Mouse (Mus musculus): ENCODE data around the gene Ovol2. TPM values are rescaled to one million over a fixed set of nuclear protein-coding genes. Genes with fewer than 3 reads are reported as not detected.
A peak's percentile ranks its signal among the peaks of the same experiment; 100 is the strongest.

Gene Ovol2
- total and polyA plus RNA-seq, 3 experiments = not detected

DNA sequence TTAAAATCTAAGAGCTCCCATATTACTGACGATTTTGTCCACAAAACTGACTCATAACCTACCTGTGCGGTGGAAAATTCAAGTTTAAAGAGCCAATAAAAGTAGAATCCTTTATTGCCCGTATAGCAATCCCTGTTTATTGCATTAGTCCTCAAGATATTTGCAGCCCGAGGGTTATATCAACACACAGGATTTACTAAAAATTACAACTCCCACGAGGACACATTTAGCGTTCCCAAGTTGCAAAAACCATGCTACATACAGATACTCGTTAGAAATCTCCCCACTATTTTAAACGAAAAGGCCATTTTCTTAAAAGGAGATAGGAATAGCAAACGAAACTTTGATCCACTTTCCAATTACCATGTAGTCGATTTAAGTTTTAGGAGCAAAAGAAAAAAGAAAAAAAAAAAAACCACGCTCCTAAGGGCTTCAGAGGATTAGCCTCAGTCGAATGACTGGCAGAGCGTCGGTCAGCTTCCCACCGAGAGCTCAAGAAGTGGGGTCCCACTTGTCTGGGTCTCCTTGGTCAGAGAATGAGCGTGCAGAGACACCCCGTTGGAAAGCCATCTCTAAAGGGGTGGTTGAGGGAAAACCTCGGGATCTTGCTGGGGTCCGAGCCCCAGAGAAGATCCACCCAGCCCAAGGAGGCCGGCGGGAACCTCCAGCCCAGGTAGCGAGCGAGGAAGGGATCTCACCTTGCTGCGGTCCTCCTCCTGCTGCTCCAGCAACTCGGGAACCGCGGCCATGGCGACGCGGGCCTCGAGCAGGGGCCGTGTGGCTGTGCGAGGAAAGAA, 62.1 kb downstream of the Ovol2 start:
- Histone ChIP-seq H3K4me1 (ENCODE audit: control insufficient read depth in 1 of 2, insufficient read depth in 2 of 2) (peaks cover 2 to 29% of the 10 kb centered on the region in 2 experiments), H3K4me2 (ENCODE audit: insufficient read depth, low read depth, poor library complexity, severe bottlenecking) (no peak overlapping the region), H3K4me3 (replicated peaks in 1 of 3; ENCODE audit: low read depth in 2 of 3, low read length in 2 of 3, poor library complexity in 1 of 3) (peak overlapping the region; percentile 78 to 89 (median 83)), H3K36me3 (replicated peaks in 1 of 2; ENCODE audit: control insufficient read depth in 1 of 2, insufficient read depth in 1 of 2, low read length in 1 of 2) (peaks cover 3 to 46% of the 10 kb centered on the region in 2 experiments), H3K9me3 (replicated peaks; ENCODE audit: low read length) (no peaks in the 10 kb centered on the region), H3K27me3 (replicated peaks) (no peaks in the 10 kb centered on the region), H3K9ac (ENCODE audit: insufficient read depth, low read depth) (peak overlapping the region; percentile 97), H3K27ac (ENCODE audit: insufficient read depth, low read depth) (peak overlapping the region; percentile 82), H3K79me2 (replicated peaks; ENCODE audit: control insufficient read depth, extremely low read depth, insufficient read depth, poor library complexity, severe bottlenecking) (peaks cover 79% of the 10 kb centered on the region)
- TF ChIP-seq IRF4 (IDR thresholded peaks at IDR 0.05; ENCODE audit: low read depth, low read length) (no peak), TBP (conservative IDR thresholded peaks at IDR 0.05; ENCODE audit: low read depth, low read length) (0 out of 2 replicates have a peak, but pooled peaks have one; percentile 30), POLR2AphosphoS2 (IDR thresholded peaks at IDR 0.05; ENCODE audit: low read depth, low read length) (peak; percentile 2; the same call in 1 of the 2 replicates)
- dilution Hi-C loops (cut with MboI; ENCODE audit: extremely low pct_ligation_motif_present, extremely low pct_unique_long_range_greater_than_20kb, low sequenced_read_pairs) (no loop called here), in situ Hi-C loops (cut with MboI; ENCODE audit: low pct_ligation_motif_present, low pct_unique_long_range_greater_than_20kb, low sequenced_read_pairs) (no loop called here)
- DNase-seq (ENCODE audit: extremely low read depth) = no peak

DNA sequence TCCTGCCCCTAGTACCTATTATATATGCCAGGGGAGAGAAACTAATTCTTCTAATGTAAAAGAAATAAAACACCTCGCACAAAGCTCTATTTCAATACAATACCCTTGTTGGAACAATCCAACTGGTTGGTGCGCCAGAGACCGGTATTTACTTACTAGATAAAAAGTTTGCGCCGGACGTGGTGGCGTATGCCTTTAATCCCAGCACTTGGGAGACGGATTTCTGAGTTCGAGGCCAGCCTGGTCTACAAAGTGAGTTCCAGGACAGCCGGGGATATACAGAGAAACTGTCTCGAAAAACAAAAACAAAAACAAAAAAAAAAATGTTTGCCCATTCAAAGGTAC, 62.7 kb downstream of the Ovol2 start:
- TF ChIP-seq MAX (IDR thresholded peaks at IDR 0.05; ENCODE audit: low read length) (no peak), SIN3A (IDR thresholded peaks at IDR 0.05; ENCODE audit: low read length) (peak; percentile 30; the same call in 1 of the 2 replicates)
- H3K4me3 ChIP-seq (replicated peaks in 1 of 3; ENCODE audit: low read depth in 2 of 3, low read length in 2 of 3, poor library complexity in 1 of 3) = peak overlapping the region; percentile 78 to 89 (median 83)
- peaks cover 9 to 48% of the 10 kb centered on the region in 2 experiments for H3K36me3 ChIP-seq (replicated peaks in 1 of 2; ENCODE audit: control insufficient read depth in 1 of 2, insufficient read depth in 1 of 2, low read length in 1 of 2)
- peaks cover 85% of the 10 kb centered on the region for H3K79me2 ChIP-seq (replicated peaks; ENCODE audit: control insufficient read depth, extremely low read depth, insufficient read depth, poor library complexity, severe bottlenecking)
- H3K27ac ChIP-seq (ENCODE audit: insufficient read depth, low read depth) = no peak overlapping the region
- no peaks in the 10 kb centered on the region for H3K27me3 ChIP-seq (replicated peaks)
- no peaks in the 10 kb centered on the region for H3K9me3 ChIP-seq (replicated peaks; ENCODE audit: low read length)
- peaks cover 4 to 30% of the 10 kb centered on the region in 2 experiments for H3K4me1 ChIP-seq (ENCODE audit: control insufficient read depth in 1 of 2, insufficient read depth in 2 of 2)
- peak overlapping the region; percentile 97 for H3K9ac ChIP-seq (ENCODE audit: insufficient read depth, low read depth)
- in situ Hi-C loops (cut with MboI; ENCODE audit: low pct_ligation_motif_present, low pct_unique_long_range_greater_than_20kb, low sequenced_read_pairs) = no loop called here
- no peak for DNase-seq (ENCODE audit: extremely low read depth)
- dilution Hi-C loops (cut with MboI; ENCODE audit: extremely low pct_ligation_motif_present, extremely low pct_unique_long_range_greater_than_20kb, low sequenced_read_pairs) = no loop called here
- peak overlapping the region; percentile 95 for H3K4me2 ChIP-seq (ENCODE audit: insufficient read depth, low read depth, poor library complexity, severe bottlenecking)

DNA sequence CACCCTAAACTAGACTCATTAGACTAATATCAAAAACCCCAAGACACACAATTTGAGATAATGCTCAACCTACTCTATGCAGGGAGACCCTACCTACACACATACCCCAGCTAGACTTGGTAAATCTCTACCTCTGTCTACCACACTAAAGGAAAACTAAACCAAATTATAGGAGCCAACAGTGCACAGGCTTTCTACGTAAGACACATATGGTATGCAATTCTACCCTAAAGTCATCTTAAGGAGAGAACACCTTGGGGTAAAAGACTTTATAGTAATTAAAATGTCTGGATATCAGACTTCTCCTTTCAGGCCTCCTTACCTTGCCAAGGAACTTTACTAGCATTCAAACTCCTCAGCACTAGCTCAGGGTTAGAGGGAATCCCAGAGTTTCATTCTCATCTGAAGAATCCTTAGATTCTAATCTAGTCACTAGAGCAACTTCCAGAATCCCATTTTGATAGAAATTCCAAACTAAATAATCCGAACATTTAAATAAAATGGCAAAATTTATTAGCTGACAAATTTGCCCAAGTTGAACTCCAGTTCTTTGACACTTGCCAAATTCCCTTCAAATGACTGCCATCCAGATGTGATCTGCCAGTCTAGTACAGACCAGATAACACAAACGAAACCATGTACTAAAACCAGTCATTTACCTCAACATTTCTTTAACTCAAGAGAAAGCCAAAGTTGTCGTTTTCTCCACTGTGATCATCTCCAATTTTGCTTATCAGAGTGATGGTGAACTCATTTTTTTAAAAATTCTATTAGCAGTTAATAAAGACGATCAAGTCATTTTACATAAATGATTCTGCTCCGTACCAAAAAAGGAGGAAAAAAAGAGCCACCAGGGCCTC, 63.3 kb downstream of the Ovol2 start:
- Histone ChIP-seq H3K9ac (ENCODE audit: insufficient read depth, low read depth) (peak overlapping the region; percentile 97), H3K27me3 (replicated peaks) (no peaks in the 10 kb centered on the region), H3K4me1 (ENCODE audit: control insufficient read depth in 1 of 2, insufficient read depth in 2 of 2) (peaks cover 5 to 28% of the 10 kb centered on the region in 2 experiments), H3K4me2 (ENCODE audit: insufficient read depth, low read depth, poor library complexity, severe bottlenecking) (peak overlapping the region; percentile 95), H3K36me3 (replicated peaks in 1 of 2; ENCODE audit: control insufficient read depth in 1 of 2, insufficient read depth in 1 of 2, low read length in 1 of 2) (peaks cover 11 to 47% of the 10 kb centered on the region in 2 experiments), H3K4me3 (replicated peaks in 1 of 3; ENCODE audit: low read depth in 2 of 3, low read length in 2 of 3, poor library complexity in 1 of 3) (peak overlapping the region; percentile 78 to 89 (median 83)), H3K79me2 (replicated peaks; ENCODE audit: control insufficient read depth, extremely low read depth, insufficient read depth, poor library complexity, severe bottlenecking) (peaks cover 89% of the 10 kb centered on the region), H3K27ac (ENCODE audit: insufficient read depth, low read depth) (no peak overlapping the region), H3K9me3 (replicated peaks; ENCODE audit: low read length) (no peaks in the 10 kb centered on the region)
- DNase-seq (ENCODE audit: extremely low read depth) = no peak
- in situ Hi-C loops (cut with MboI; ENCODE audit: low pct_ligation_motif_present, low pct_unique_long_range_greater_than_20kb, low sequenced_read_pairs) (no loop called here), dilution Hi-C loops (cut with MboI; ENCODE audit: extremely low pct_ligation_motif_present, extremely low pct_unique_long_range_greater_than_20kb, low sequenced_read_pairs) (no loop called here)
- TF ChIP-seq MEF2A (IDR thresholded peaks at IDR 0.05; ENCODE audit: borderline replicate concordance, low read depth, low read length) (no peak), CHD1 (IDR thresholded peaks at IDR 0.05; ENCODE audit: low read depth, low read length) (peak; percentile 93), RAD21 (IDR thresholded peaks at IDR 0.05; ENCODE audit: low read depth, low read length) (no peak), HCFC1 (IDR thresholded peaks at IDR 0.05; ENCODE audit: low read depth, low read length) (no peak), POLR2AphosphoS2 (IDR thresholded peaks at IDR 0.05; ENCODE audit: low read depth, low read length) (peak; percentile 80; the same call in 1 of the 2 replicates), MXI1 (IDR thresholded peaks at IDR 0.05; ENCODE audit: low read depth, low read length) (0 out of 2 replicates have a peak, but pooled peaks have one; percentile 37), SIN3A (IDR thresholded peaks at IDR 0.05; ENCODE audit: low read length) (peak; percentile 69), ZMIZ1 (IDR thresholded peaks at IDR 0.05; ENCODE audit: low read depth, low read length) (peak; percentile 17; the same call in 1 of the 2 replicates)

Measured in CH12.LX (cell line).